Mouse (Mus musculus): Measurements from ENCODE around the gene Tmf1. TPM values are rescaled to one million over a fixed set of nuclear protein-coding genes. Genes with fewer than 3 reads are reported as not detected.

Gene Tmf1
- polyA plus RNA-seq, 1 experiment from 2014 or later = 17.3 TPM

DNA sequence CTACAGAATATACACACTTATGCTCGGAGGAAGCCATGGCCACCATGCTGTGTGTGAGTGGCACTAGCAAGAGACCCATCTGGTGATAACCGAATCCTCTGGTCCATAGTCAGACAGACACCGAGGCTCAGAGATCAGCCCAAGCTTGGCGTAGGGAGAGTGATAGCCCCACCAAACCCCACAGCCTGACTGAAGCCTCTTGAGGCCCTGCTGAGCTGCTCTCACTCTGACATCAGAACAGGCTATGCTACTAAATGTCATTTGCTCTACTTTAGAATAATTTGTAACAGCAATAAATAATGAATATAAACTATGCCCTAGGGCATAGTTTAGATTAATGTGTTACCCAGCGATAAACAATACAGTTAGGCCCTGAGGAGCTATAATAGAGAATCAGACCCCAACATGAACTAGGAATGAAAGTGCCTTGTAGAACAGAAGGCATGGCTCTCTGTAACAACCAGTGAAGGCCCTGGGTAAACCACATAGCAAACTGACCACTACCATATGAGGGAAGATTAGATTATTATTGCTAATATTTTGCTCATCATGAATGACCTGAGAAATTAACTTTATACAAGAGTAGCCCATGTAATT, 46.1 kb downstream of the Tmf1 start:
- no peak for DNase-seq
- no peak overlapping the region for H3K27ac ChIP-seq
- no peaks in the 10 kb centered on the region for H3K9me3 ChIP-seq (replicated peaks)
- no peaks in the 10 kb centered on the region for H3K36me3 ChIP-seq
- no peaks in the 10 kb centered on the region for H3K27me3 ChIP-seq
- no peak overlapping the region for H3K4me2 ChIP-seq
- no peak overlapping the region for H3K4me3 ChIP-seq (replicated peaks)
- no peaks in the 10 kb centered on the region for H3K4me1 ChIP-seq (replicated peaks)
- no peak overlapping the region for H3K9ac ChIP-seq
- ATAC-seq (ENCODE audit: low read depth) = no peak
- 76% methylated on average over 5 of the region's 5 CpGs for WGBS (ENCODE audit: insufficient replicate concordance)

DNA sequence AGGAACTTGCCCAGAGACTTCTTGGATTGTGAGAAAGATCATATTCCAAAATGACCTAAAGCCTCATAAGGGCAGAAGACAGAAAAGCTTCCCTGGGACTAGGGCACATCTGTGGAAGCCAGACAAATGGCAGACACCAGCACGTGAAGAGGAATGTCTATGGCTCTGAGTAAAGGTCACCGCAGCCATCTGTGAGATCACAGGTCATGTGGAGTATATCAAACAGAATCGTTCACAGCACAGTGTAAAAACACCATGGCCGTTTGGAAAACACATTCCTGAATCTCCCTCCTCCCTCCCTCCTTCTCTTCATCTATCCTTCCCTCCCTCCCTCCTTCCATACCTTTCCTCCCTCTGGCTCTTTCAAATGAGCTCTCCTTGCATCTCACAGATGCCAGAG, 47.1 kb downstream of the Tmf1 start:
- 69% methylated on average over 4 of the region's 4 CpGs for WGBS (ENCODE audit: insufficient replicate concordance)
- no peaks in the 10 kb centered on the region for H3K4me1 ChIP-seq (replicated peaks)
- no peak overlapping the region for H3K27ac ChIP-seq
- H3K9me3 ChIP-seq (replicated peaks) = no peaks in the 10 kb centered on the region
- no peak overlapping the region for H3K9ac ChIP-seq
- no peak for DNase-seq
- no peaks in the 10 kb centered on the region for H3K36me3 ChIP-seq
- H3K4me2 ChIP-seq = no peak overlapping the region
- H3K27me3 ChIP-seq = no peaks in the 10 kb centered on the region
- H3K4me3 ChIP-seq (replicated peaks) = no peak overlapping the region
- no peak for ATAC-seq (ENCODE audit: low read depth)

DNA sequence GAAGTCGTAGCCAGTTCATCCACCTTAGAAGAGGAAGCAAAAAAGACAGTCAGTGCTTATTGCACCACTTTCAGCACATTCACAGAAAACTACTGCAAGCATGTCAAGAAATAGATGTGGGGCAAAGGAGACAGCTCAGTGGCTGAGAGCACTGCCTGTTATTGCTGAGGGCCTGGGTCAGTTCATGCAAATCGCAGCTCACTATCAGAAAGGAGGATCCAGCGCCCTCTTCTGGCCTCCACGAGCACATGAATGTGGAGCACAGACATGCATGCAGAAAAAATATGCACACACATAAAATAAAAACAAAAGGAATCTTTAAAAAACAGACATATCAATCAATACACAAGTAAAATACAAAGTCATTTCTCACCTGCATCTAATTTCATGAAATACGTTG, 47.9 kb downstream of the Tmf1 start:
- no peaks in the 10 kb centered on the region for H3K36me3 ChIP-seq
- DNase-seq (no peak), ATAC-seq (ENCODE audit: low read depth) (no peak)
- WGBS (ENCODE audit: insufficient replicate concordance) = 65% methylated on average over 5 of the region's 5 CpGs
- H3K4me3 ChIP-seq (replicated peaks) = no peak overlapping the region
- H3K9ac ChIP-seq = no peak overlapping the region
- no peak overlapping the region for H3K27ac ChIP-seq
- no peaks in the 10 kb centered on the region for H3K27me3 ChIP-seq
- no peaks in the 10 kb centered on the region for H3K9me3 ChIP-seq (replicated peaks)
- no peak overlapping the region for H3K4me2 ChIP-seq
- no peaks in the 10 kb centered on the region for H3K4me1 ChIP-seq (replicated peaks)

DNA sequence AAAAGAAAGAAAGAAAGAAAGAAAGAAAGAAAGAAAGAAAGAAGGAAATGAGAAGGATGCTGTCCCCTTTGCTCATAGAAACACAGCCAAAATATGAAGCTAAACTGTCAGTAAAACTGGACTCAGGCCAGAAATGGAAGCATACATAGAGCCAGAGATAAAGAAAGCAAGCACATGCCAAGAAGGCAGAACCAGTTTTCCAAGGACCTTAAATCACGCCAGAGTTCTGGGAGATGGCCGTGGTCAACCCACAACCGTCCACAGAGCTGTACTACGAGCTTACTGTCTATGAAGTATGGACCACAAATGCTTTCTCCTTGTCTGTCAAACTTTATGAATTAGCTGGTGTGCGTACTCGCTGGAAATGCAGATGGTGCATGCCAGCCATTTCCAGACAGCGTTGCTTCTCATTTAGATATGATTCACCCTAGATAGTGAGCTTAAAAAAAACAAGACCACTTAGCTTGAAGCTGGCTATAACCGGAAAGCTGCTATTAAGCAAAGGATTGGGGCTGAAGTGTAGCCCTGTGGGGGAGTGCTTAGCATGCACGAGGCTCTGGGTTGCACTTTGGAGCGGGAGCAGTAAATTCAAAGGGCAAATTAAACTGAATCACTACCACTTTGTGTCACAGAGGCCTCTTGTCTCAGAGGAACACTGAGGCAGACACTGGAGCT, 54.4 kb downstream of the Tmf1 start:
- DNase-seq = no peak
- Histone ChIP-seq H3K9me3 (replicated peaks) (no peaks in the 10 kb centered on the region), H3K27ac (no peak overlapping the region), H3K9ac (no peak overlapping the region), H3K4me1 (replicated peaks) (no peaks in the 10 kb centered on the region), H3K4me2 (no peak overlapping the region), H3K36me3 (no peaks in the 10 kb centered on the region), H3K27me3 (no peaks in the 10 kb centered on the region), H3K4me3 (replicated peaks) (no peak overlapping the region)
- 78% methylated on average over 10 of the region's 10 CpGs for WGBS (ENCODE audit: insufficient replicate concordance)
- no peak for ATAC-seq (ENCODE audit: low read depth)

DNA sequence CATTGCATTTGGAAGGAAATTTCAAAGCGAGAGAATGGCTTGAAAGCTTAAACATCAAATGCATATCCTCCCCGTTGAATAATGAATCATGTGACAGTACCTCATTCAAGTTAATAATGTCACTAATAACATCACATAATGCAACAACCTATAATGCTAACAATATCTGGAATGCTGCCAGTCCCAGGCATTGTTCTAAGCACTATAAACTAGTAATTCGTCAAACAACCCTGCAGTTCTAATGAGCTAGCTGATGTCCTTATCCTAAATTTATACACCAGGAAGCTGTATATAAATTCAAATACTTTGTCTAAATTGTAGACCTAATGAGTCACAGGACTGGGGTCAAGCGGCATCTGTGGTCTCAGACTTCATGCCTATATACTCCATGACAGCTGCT, 58.0 kb downstream of the Tmf1 start:
- Histone ChIP-seq H3K9ac (no peak overlapping the region), H3K4me2 (no peak overlapping the region), H3K27me3 (no peaks in the 10 kb centered on the region), H3K27ac (no peak overlapping the region), H3K4me1 (replicated peaks) (peaks cover 12% of the 10 kb centered on the region), H3K4me3 (replicated peaks) (no peak overlapping the region), H3K36me3 (no peaks in the 10 kb centered on the region), H3K9me3 (replicated peaks) (no peaks in the 10 kb centered on the region)
- WGBS (ENCODE audit: insufficient replicate concordance) = 72% methylated on average over 4 of the region's 4 CpGs
- ATAC-seq (ENCODE audit: low read depth) (no peak), DNase-seq (no peak)

DNA sequence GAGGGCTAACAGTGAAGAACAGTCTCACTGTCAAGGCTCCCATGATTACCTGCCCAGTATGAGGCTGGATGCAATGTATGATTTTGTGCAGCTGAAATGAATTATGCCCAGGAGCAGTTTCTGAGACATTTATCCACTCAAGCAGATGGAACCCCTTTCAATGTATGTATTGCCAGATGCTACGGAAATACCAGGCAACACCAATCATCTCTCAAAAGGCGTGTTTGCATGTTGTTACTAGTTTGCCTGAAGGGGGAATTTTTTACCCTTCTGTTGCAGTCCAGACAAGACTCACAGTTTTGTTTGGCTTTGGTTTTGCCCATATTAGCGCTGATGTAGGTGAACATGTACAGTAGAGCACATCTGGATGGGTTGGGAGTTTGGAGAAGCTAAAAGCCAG, 60.6 kb downstream of the Tmf1 start:
- H3K36me3 ChIP-seq = no peaks in the 10 kb centered on the region
- DNase-seq (no peak), ATAC-seq (ENCODE audit: low read depth) (no peak)
- H3K4me2 ChIP-seq = no peak overlapping the region
- peaks cover 12% of the 10 kb centered on the region for H3K4me1 ChIP-seq (replicated peaks)
- H3K9me3 ChIP-seq (replicated peaks) = no peaks in the 10 kb centered on the region
- 79% methylated on average over 3 of the region's 3 CpGs for WGBS (ENCODE audit: insufficient replicate concordance)
- H3K27ac ChIP-seq = no peak overlapping the region
- no peak overlapping the region for H3K4me3 ChIP-seq (replicated peaks)
- no peak overlapping the region for H3K9ac ChIP-seq
- H3K27me3 ChIP-seq = no peaks in the 10 kb centered on the region

DNA sequence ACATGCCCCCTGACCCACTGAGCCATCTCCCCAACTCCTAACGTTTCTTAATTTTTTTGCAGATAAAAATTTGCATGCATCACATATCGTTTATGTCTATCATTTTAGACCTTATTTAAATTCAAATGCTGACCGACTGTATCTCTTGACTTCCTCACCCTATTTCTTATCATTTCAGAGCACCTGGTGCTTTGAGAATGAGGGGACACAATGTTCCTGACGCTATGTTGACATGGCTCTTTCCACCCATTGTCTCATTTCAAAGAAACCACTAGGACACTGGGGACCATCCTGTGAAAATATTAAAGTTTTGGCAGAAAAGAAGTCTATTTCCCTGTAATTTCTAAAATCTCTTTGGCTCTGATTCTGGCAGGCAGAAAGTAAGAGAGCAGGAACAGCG, 62.0 kb downstream of the Tmf1 start:
- Histone ChIP-seq H3K9ac (no peak overlapping the region), H3K4me2 (no peak overlapping the region), H3K9me3 (replicated peaks) (no peaks in the 10 kb centered on the region), H3K4me1 (replicated peaks) (peaks cover 12% of the 10 kb centered on the region), H3K27me3 (no peaks in the 10 kb centered on the region), H3K36me3 (no peaks in the 10 kb centered on the region), H3K4me3 (replicated peaks) (no peak overlapping the region), H3K27ac (no peak overlapping the region)
- DNase-seq (no peak), ATAC-seq (ENCODE audit: low read depth) (peak; percentile 48; the same call in 1 of the 2 replicates)
- 29% methylated on average over 5 of the region's 5 CpGs for WGBS (ENCODE audit: insufficient replicate concordance)

DNA sequence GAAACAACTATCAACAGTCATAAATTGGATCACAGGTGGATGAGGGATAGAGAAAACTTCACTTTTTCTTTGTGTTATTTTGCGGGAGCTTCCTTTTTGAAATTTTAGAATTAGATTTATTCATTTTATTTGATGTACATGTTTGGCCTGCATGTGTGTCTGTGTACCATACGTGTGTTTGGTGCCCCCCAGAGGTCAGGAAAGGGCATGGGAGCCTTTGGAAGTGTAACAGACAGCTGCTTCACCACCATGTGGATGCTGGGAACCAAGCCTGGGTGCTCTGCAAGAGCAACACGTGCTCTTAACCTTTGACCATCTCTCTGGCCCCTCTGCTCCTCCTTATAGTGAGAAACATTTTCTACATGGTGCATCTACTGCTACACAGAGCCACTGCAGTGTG, 64.1 kb downstream of the Tmf1 start:
- H3K4me1 ChIP-seq (replicated peaks) = peaks cover 12% of the 10 kb centered on the region
- DNase-seq = no peak
- H3K27ac ChIP-seq = no peak overlapping the region
- H3K9me3 ChIP-seq (replicated peaks) = no peaks in the 10 kb centered on the region
- 57% methylated on average over 3 of the region's 3 CpGs for WGBS (ENCODE audit: insufficient replicate concordance)
- ATAC-seq (ENCODE audit: low read depth) = no peak
- no peak overlapping the region for H3K9ac ChIP-seq
- H3K36me3 ChIP-seq = no peaks in the 10 kb centered on the region
- H3K4me2 ChIP-seq = no peak overlapping the region
- H3K4me3 ChIP-seq (replicated peaks) = no peak overlapping the region
- H3K27me3 ChIP-seq = no peaks in the 10 kb centered on the region

DNA sequence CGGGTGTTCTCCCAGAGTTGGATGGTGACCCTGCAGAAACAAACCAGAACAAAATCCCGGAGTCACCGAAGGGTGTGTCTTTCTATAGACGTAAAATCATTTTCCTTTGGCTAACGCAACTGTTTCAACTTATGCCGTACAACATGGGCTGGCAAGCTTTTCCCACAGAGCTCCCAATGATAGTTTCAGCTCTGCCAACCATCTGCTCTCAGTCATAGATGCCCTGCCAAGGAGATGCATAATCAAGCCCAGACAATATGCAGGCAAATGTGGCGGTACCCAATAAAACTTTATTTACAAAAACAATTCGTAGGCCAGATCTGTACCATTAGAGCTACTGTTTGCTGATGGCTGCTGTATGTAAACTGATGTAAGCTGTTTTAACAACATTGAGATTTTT, 66.7 kb downstream of the Tmf1 start:
- no peaks in the 10 kb centered on the region for H3K36me3 ChIP-seq
- DNase-seq (no peak), ATAC-seq (ENCODE audit: low read depth) (no peak)
- H3K4me2 ChIP-seq = no peak overlapping the region
- 77% methylated on average over 8 of the region's 8 CpGs for WGBS (ENCODE audit: insufficient replicate concordance)
- H3K4me1 ChIP-seq (replicated peaks) = peaks cover 8% of the 10 kb centered on the region
- H3K4me3 ChIP-seq (replicated peaks) = no peak overlapping the region
- H3K27me3 ChIP-seq = no peaks in the 10 kb centered on the region
- H3K9me3 ChIP-seq (replicated peaks) = no peaks in the 10 kb centered on the region
- H3K27ac ChIP-seq = no peak overlapping the region
- H3K9ac ChIP-seq = no peak overlapping the region

DNA sequence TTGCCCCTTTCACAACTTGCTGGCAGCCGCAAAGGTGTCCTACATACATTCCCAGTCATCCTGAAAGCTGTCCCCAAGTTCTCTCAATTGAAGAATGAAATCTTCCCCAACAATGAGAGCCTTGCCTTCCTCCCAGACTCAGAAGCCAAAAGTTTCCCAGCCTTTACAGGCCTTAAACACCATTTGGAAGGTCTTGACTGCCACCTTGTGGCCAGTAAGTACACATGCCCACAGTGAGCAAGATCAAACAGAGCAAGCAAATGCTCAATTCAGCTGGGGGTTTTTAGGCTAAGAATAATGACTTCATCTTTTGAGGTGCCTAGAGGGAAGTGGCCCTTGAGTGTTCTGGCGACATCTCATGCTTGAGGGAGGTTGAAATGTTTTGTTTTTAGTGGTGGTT, 72.1 kb downstream of the Tmf1 start:
- Histone ChIP-seq H3K4me2 (no peak overlapping the region), H3K4me3 (replicated peaks) (no peak overlapping the region), H3K9ac (no peak overlapping the region), H3K9me3 (replicated peaks) (no peaks in the 10 kb centered on the region), H3K4me1 (replicated peaks) (no peaks in the 10 kb centered on the region), H3K27ac (no peak overlapping the region), H3K36me3 (no peaks in the 10 kb centered on the region), H3K27me3 (peaks cover 16% of the 10 kb centered on the region)
- 19% methylated on average over 2 of the region's 2 CpGs for WGBS (ENCODE audit: insufficient replicate concordance)
- ATAC-seq (ENCODE audit: low read depth) (no peak; the same call in 1 of the 2 replicates), DNase-seq (no peak)

DNA sequence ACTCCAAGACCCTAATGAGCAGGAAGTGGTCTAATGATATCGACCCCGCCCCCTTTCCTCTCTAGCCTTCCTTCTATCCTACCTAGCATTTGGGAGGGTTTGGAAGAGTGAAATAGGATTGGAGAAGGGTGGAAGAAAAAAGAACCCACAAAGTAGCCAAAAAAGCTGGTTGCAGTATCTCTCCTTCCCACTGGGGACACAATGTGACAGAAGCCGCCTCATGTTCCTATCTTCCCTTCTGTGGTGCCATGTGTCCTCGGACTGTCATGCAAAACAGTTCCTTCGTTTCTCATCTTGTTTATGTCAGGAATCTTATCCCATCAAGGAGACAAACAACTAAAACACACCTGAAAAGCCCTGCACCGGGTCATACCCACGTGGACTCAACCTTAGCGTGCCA, 72.8 kb downstream of the Tmf1 start:
- H3K27ac ChIP-seq = no peak overlapping the region
- 59% methylated on average over 8 of the region's 8 CpGs for WGBS (ENCODE audit: insufficient replicate concordance)
- no peaks in the 10 kb centered on the region for H3K36me3 ChIP-seq
- H3K9me3 ChIP-seq (replicated peaks) = no peaks in the 10 kb centered on the region
- DNase-seq (no peak), ATAC-seq (ENCODE audit: low read depth) (no peak)
- no peaks in the 10 kb centered on the region for H3K4me1 ChIP-seq (replicated peaks)
- no peak overlapping the region for H3K9ac ChIP-seq
- H3K4me2 ChIP-seq = no peak overlapping the region
- H3K27me3 ChIP-seq = peaks cover 21% of the 10 kb centered on the region
- H3K4me3 ChIP-seq (replicated peaks) = no peak overlapping the region

DNA sequence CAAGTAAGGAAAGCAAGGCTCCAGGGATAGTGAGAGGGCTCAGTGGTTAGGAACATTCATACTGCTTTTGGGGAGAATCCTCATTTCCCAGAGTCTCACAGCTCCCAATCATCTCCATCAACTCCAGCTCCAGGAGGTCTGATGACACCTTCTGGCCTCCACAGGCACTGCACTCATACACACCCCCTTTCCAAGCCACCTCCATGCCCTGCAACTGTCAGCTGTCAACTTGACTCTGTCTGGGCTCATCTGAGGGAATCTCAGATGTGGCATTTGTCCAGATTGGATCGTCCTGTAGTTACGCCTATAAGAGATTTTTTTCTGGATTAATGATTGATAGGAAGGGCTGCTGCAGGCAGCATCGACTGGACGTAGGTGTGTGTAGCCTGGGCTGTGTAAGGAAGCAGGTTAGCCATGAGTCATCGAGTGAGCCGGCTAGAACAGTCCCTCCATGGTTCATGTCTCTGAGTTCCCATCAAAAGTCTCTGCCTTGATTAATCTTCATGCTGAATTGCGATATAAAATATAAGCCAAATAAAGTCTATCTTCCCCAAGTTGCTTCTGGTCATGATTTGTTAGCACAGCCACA, 74.6 kb downstream of the Tmf1 start:
- Histone ChIP-seq H3K27ac (no peak overlapping the region), H3K9me3 (replicated peaks) (no peaks in the 10 kb centered on the region), H3K36me3 (no peaks in the 10 kb centered on the region), H3K4me3 (replicated peaks) (no peak overlapping the region), H3K27me3 (peaks cover 21% of the 10 kb centered on the region), H3K4me2 (no peak overlapping the region), H3K4me1 (replicated peaks) (no peaks in the 10 kb centered on the region), H3K9ac (no peak overlapping the region)
- ATAC-seq (ENCODE audit: low read depth) (no peak), DNase-seq (no peak)
- WGBS (ENCODE audit: insufficient replicate concordance) = 52% methylated on average over 7 of the region's 7 CpGs

Measured in liver, embryonic 13.5 days (tissue).